Mouse (Mus musculus): ENCODE measurements around the gene Tmem191c.
"Not testable (repeated sequence)": the region's sequence is repeated elsewhere in the genome, so short reads cannot be mapped to it uniquely, and the experiment has no call there.

Gene Tmem191c

GRCm38 (mm10) chr16:17275721-17276120, at the start of gene Tmem191c:
Gene Tmem191c (plus strand): TSS chr16:17276077.
- no peak for DNase-seq (ENCODE audit: low read depth, low spot score)

GRCm38 (mm10) chr16:17226496-17226895, 49.4 kb upstream of the Tmem191c start:
- no peak for DNase-seq (ENCODE audit: low read depth, low spot score)

GRCm38 (mm10) chr16:17231523-17231922, 44.4 kb upstream of the Tmem191c start:
- not testable (repeated sequence) for DNase-seq (ENCODE audit: low read depth, low spot score)

GRCm38 (mm10) chr16:17232794-17233701, 42.8 kb upstream of the Tmem191c start, which contains the start of gene Hic2:
Gene Hic2 (plus strand): TSS chr16:17233572.
- peak; percentile 80 for DNase-seq (ENCODE audit: low read depth, low spot score)

- no peak for DNase-seq (ENCODE audit: low read depth, low spot score)
Observed at GRCm38 (mm10) chr16:17233702-17234498, 42.0 kb upstream of the Tmem191c start.

GRCm38 (mm10) chr16:17234499-17234895, 41.4 kb upstream of the Tmem191c start:
- no peak for DNase-seq (ENCODE audit: low read depth, low spot score)

- no peak for DNase-seq (ENCODE audit: low read depth, low spot score)
Observed at GRCm38 (mm10) chr16:17234916-17235665, 40.8 kb upstream of the Tmem191c start.

DNA sequence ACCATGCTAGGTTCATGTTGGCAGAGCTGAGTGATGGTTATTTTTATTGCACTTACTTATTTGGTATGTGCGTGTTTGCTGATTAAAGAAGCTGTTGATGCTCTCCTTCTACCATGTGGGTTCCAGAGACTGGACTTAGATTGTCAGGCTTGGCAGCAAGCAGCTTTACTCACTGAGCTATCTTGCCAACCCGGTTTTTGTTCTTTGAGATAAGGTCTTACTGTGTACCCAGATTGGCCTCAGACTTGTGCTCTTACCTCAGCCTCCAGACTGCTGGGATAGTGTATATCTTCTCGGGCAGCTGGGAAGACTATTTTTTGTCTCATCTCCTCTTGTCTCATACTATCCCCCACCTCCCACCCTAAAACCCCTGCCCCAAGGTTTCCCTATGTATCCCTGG, 38.2 kb upstream of the Tmem191c start:
- no peak for DNase-seq (ENCODE audit: low read depth, low spot score)

- DNase-seq (ENCODE audit: low read depth, low spot score), result no peak
Observed at GRCm38 (mm10) chr16:17239409-17239808, 36.5 kb upstream of the Tmem191c start.

DNA sequence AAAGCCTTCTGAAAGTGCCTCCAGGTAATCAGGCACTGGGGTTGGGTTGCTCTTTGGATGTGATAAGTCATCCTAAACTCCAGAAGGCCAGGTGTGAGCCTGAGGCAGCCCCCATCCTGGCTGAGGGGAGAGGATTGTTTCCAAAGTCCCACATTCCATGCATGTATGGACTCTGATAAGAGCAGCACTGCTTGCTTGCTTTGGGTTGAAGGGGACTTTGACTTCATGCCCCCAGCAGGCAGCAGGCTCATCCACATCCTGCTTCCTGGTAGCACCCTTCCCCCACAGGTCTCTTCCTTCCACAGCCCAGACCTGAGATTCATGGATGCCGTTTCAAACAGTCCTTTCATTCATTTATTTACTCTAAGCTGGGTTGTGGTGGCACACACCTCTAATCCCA, 32.1 kb upstream of the Tmem191c start:
- no peak for DNase-seq (ENCODE audit: low read depth, low spot score)

- DNase-seq (ENCODE audit: low read depth, low spot score), result no peak
Observed at GRCm38 (mm10) chr16:17244996-17245395, 30.9 kb upstream of the Tmem191c start.

GRCm38 (mm10) chr16:17247727-17248126, 28.1 kb upstream of the Tmem191c start:
- DNase-seq (ENCODE audit: low read depth, low spot score), result no peak

DNA sequence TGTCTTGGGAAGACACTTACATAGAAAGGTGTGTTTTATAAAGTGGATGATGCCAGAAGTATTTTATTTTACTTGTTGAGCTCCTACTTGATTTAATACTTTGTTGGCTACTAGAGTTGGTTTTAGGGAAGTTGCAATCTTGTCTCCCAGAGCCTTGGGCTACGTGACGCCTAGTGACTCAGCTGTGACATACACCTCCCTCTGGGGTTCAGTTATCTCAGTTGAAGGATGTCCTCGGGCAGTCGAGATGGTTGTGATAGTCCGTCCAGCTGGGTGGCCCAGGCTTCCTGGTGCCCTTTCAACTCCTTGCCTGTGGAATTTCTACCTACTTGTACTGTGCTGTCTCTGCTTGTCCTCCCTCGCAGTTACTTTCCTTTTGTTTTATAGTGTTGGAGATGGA, 26.7 kb upstream of the Tmem191c start:
- no peak for DNase-seq (ENCODE audit: low read depth, low spot score)

DNA sequence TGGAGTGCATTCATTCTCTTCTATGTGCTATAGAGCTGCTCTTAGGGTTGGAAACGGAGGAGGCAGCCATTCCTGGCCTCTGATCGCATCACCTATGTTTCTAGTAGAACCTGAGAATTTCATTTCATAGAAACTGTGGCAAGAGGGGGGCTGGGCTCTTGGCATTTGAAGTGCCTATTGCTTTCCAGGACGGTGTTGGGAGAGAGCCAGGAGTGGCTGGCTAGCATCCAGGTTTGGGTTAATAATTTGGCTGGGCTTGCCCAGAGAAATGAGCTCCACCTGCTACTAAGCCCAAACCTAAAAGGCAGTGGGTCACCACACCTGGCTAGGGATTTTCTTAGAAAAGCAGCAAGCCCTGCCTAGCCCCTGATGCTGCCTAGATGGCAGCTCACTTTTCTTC, 24.3 kb upstream of the Tmem191c start:
- DNase-seq (ENCODE audit: low read depth, low spot score), result no peak

DNA sequence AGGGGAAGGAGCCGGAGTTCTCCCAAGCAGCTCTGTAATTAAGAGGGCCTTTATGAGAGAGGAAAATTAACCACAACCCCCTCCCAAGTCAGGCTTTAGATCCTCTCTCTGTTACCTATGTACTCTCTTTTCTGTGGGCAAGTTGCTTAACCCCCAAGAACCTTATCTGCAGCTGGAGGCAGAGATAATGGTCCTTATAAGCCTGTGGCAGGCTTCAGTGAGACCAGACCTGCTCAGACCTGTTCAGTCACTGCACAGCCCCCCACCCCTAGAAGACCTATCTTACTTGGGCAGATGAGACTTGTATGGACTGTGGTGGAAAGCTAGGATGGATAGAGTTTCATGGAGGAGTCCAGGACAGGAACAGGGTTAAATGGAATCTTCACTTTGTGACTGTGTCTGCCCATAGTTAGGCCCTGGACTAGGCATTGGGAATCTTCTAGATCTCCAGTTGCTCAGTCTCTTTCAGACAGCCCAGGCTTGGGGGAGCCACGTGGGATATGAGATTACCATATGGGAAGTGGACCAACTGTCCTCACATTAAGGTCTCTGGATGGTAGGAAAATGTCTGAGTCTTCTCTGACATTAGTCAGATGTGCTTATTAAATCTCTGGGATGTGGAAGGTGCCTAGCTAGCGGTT, 23.7 kb upstream of the Tmem191c start:
- DNase-seq (ENCODE audit: low read depth, low spot score), result no peak

- no peak for DNase-seq (ENCODE audit: low read depth, low spot score)
Observed at GRCm38 (mm10) chr16:17252841-17253240, 23.0 kb upstream of the Tmem191c start.

GRCm38 (mm10) chr16:17254005-17254597, 21.8 kb upstream of the Tmem191c start:
- DNase-seq (ENCODE audit: low read depth, low spot score), result no peak

DNA sequence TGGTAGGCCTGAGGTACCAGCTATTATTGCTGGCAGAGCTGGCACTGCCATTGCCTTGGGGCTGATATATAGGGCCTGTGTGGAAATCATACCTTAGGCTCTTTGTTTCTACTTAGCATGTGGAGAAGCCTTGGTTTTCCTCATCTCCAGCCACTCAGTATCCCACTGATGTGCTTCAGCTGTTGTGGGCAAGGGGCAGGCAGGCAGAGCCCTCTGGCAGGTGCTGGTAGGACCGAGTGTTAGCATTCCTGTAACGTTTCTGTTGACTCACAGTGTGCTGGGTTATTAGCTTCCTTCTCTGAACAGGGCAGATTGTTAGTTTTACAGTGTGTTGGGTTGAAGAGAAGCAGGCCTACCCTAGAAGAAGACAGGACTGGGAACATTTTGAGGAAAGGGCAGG, 20.6 kb upstream of the Tmem191c start:
- DNase-seq (ENCODE audit: low read depth, low spot score), result no peak

DNA sequence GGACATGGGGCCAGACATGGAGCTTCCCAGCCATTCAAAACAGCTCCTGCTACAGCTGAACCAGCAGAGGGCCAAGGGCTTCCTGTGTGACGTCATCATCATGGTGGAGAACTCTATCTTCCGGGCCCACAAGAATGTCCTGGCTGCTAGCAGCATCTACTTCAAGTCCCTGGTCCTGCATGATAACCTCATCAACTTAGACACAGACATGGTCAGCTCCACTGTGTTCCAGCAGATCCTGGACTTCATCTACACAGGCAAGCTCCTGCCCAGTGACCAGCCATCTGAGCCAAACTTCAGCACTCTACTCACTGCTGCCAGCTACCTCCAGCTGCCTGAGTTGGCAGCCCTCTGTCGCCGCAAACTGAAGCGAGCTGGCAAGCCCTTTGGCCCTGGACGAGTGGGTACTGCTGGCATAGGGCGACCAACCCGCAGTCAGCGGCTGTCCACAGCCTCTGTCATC, 18.5 kb upstream of the Tmem191c start:
- no peak for DNase-seq (ENCODE audit: low read depth, low spot score)

- no peak for DNase-seq (ENCODE audit: low read depth, low spot score)
Observed at GRCm38 (mm10) chr16:17258917-17259316, 17.0 kb upstream of the Tmem191c start.

DNA sequence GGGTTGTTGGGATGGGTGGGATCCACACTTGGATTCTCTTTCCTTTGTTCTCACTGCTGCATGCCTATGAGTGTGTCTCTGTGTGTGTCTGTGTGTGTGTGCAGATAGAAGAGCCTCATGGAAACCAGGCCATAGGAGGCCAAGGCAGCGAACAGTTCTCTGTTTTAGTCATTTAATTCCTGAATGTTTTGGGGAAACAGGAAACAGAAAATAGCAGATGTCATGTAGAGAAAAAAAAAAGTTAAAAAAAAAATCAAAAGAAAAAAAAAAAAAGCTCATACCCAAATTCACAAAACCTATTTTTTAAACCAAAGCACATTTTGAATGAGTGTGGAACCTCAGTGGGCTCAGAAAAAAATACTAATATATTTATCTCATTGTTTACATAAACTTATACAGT, 14.5 kb upstream of the Tmem191c start:
- no peak for DNase-seq (ENCODE audit: low read depth, low spot score)

Measured in brain, embryonic 18.5 days (tissue).